Mouse (Mus musculus): ENCODE results near the gene Ndufb2.

DNA sequence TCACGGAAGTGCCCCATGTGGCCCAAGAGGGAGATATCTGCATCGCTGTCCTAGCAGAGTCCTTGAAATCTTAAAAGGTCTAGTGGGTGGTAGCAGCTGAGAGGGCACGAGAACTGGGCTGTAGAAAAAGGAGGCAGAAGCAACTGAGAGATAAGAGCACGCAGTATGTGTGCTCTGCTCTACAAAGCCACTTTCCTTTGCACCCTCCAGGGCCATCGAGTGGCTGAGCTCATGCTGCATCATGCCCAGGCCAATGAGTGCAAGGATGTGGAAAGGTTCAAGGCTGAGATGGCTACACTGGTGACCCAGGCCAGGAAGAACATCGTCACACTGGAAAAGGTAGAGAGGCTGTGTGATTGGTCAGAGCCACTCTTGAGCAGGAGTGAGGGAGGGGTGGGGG, 6.9 kb upstream of the Ndufb2 start, which contains the start of gene Gm42420:
- TF ChIP-seq CTCF (IDR thresholded peaks at IDR 0.05; ENCODE audit: low read depth, low read length) = no peak
- no peak for TF ChIP-seq GATA1 (IDR thresholded peaks at IDR 0.05; ENCODE audit: borderline replicate concordance, low read length)
- no peak for TF ChIP-seq POLR2AphosphoS5 (IDR thresholded peaks at IDR 0.05; ENCODE audit: insufficient replicate concordance, low read depth, low read length)
- no peak for TF ChIP-seq GATA2 (IDR thresholded peaks at IDR 0.05; ENCODE audit: borderline replicate concordance, low read depth, low read length)

Measured in G1E (cell line).